Mouse (Mus musculus): Measurements from ENCODE around the gene AI597479.

DNA sequence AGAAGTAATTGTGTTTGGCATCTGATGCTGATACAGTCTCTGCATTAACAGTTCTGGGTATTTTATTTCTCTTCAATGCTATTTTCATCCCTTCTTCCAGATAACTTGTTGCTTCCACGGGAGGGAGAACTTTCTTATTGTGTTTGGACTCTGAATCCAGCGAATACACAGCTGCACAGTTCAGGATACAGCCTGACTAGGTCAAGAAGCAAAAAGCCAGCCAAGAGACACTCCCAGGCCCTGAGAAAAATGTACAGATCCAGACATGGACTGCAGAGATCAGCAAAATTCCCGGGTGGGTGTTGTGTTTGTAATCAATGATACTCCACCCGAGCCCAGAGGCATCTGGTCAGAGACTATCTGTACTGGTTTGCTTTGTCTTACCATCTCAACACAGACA lies 60.9 kb downstream of the AI597479 start:
- no peak for TF ChIP-seq POLR2A (IDR thresholded peaks at IDR 0.05; ENCODE audit: insufficient read depth, low read length)
- no peak for TF ChIP-seq CTCF (IDR thresholded peaks at IDR 0.05; ENCODE audit: low read depth, low read length)
- no peak for TF ChIP-seq EP300 (IDR thresholded peaks at IDR 0.05; ENCODE audit: insufficient read depth, low read depth, low read length)

All from ES-Bruce4 (cell line).